Mouse (Mus musculus) ES-Bruce4 (cell line): ENCODE results near the gene Phf2.

Source experiments
- CTCF ChIP-seq: IDR thresholded peaks from one replicate; pipeline ENCODE4 v1.8.1; 2011; ENCODE audit warnings: low read depth, low read length
- POLR2A ChIP-seq: IDR thresholded peaks from one replicate; pipeline ENCODE4 v1.8.1; 2011; ENCODE audit warnings: low read length; ENCODE audit not compliant: insufficient read depth

GRCm38 (mm10) chr13:48784594-48785298 is 86.2 kb downstream of the Phf2 start:
- no peak for TF ChIP-seq CTCF
- no peak for TF ChIP-seq POLR2A
